Mouse (Mus musculus) midbrain, postnatal 0 days (tissue): Measurements from ENCODE around the gene Cep295. TPM values are rescaled to one million over a fixed set of nuclear protein-coding genes. Genes with fewer than 3 reads are reported as not detected.
"Not testable (repeated sequence)": the region's sequence is repeated elsewhere in the genome, so short reads cannot be mapped to it uniquely, and the experiment has no call there.

Experiments
- ATAC-seq: fragments of 200-750 bp; cut with Nextera tagmentation; 2 replicates; pipeline ENCODE4 v1.8.0; 2017; ENCODE audit warnings: moderate number of reproducible peaks, mild to moderate bottlenecking, moderate TSS enrichment, moderate library complexity; ENCODE audit not compliant: low FRiP score
- DNase-seq: peaks from one replicate; pipeline ENCODE4 v3.0.0-alpha.2; 2015; ENCODE audit warnings: low spot score
- H3K27ac ChIP-seq: fragments of 300-500 bp; sonication (generic); 2 replicates; pipeline ENCODE4 v1.5.1; 2014; ENCODE audit warnings: low read depth, mild to moderate bottlenecking, low read length, mixed read lengths
- H3K27me3 ChIP-seq: fragments of 300-500 bp; sonication (generic); 2 replicates; pipeline ENCODE4 v1.6.1; 2014; ENCODE audit warnings: low read length, control low read depth, mixed read lengths; ENCODE audit not compliant: insufficient read depth
- H3K36me3 ChIP-seq: fragments of 300-500 bp; sonication (generic); 2 replicates; pipeline ENCODE4 v1.6.1; 2014; ENCODE audit warnings: low read length, control low read depth, mixed read lengths; ENCODE audit not compliant: insufficient read depth
- H3K4me1 ChIP-seq: fragments of 300-500 bp; sonication (generic); 2 replicates; pipeline ENCODE4 v1.6.1; 2014; ENCODE audit warnings: mild to moderate bottlenecking, control low read depth, antibody characterized with exemption, low read length, mixed read lengths; ENCODE audit not compliant: insufficient read depth
- H3K4me2 ChIP-seq: fragments of 300-500 bp; sonication (generic); 2 replicates; pipeline ENCODE4 v1.6.1; 2014; ENCODE audit warnings: low read depth, mild to moderate bottlenecking, low read length, mixed read lengths; ENCODE audit not compliant: poor library complexity, severe bottlenecking
- H3K4me3 ChIP-seq: fragments of 300-500 bp; sonication (generic); 2 replicates; pipeline ENCODE4 v1.5.1; 2014; ENCODE audit warnings: low read depth, mild to moderate bottlenecking, low read length, moderate library complexity
- H3K9ac ChIP-seq: fragments of 300-500 bp; sonication (generic); replicated peaks from 2 replicates; pipeline ENCODE4 v1.6.1; 2014; ENCODE audit warnings: mild to moderate bottlenecking, low read length, moderate library complexity, mixed read lengths; ENCODE audit not compliant: poor library complexity, severe bottlenecking
- H3K9me3 ChIP-seq: fragments of 300-500 bp; sonication (generic); 2 replicates; pipeline ENCODE4 v1.6.1; 2016; ENCODE audit warnings: low read length, control low read depth
- CTCF ChIP-seq: IDR thresholded peaks from 2 replicates; pipeline ENCODE4 v1.5.1; 2016; ENCODE audit warnings: antibody characterized with exemption, mild to moderate bottlenecking
- WGBS: fragments of 180-500 bp; shearing (Covaris S2); extraction: QIAGEN DNeasy Blood & Tissue Kit; methylation state at CpG from one replicate; pipeline ENCODE4 v1.1.7; 2014; 5-methylcytosine and 5-hydroxymethylcytosine counted together
- polyA plus RNA-seq: library from polyadenylated mRNA; unstranded; fragments of >200 nt; fragmentation: Nextera tagmentation; extraction: Ambion mirVana; gene quantifications from 2 replicates; pipeline ENCODE4 v1.2.1, GENCODE M21; 2015
- total RNA-seq: library from RNA; depleted of rRNA; stranded (reverse); fragments of >200 nt; gene quantifications from 2 replicates; pipeline ENCODE4 v1.2.3, GENCODE M21; 2014

Gene Cep295
- total and polyA plus RNA-seq, 2 experiments from 2014 or later = 11.2 to 17.8 TPM

GRCm38 (mm10) chr9:15317223-15318169, 40.1 kb downstream of the Cep295 start:
- TF ChIP-seq CTCF = no peak
- Histone ChIP-seq H3K4me1 (no peaks in the 10 kb centered on the region), H3K4me3 (no peak overlapping the region), H3K36me3 (peaks cover 31% of the 10 kb centered on the region), H3K9me3 (no peaks in the 10 kb centered on the region), H3K9ac (no peak overlapping the region), H3K27ac (no peak overlapping the region), H3K27me3 (no peaks in the 10 kb centered on the region), H3K4me2 (no peak overlapping the region)
- WGBS = 63% methylated on average over 5 of the region's 5 CpGs
- no peak for ATAC-seq
- DNase-seq = no peak

- H3K27me3 ChIP-seq = not testable (repeated sequence)
Observed at GRCm38 (mm10) chr9:15316296-15316695, 41.3 kb downstream of the Cep295 start.

GRCm38 (mm10) chr9:15314619-15315018, 43.0 kb downstream of the Cep295 start:
- no peak overlapping the region for H3K27ac ChIP-seq
- H3K4me1 ChIP-seq = no peaks in the 10 kb centered on the region
- no peak overlapping the region for H3K4me3 ChIP-seq
- no peak overlapping the region for H3K4me2 ChIP-seq
- DNase-seq (no peak), ATAC-seq (no peak)
- no peaks in the 10 kb centered on the region for H3K9me3 ChIP-seq
- H3K27me3 ChIP-seq = no peaks in the 10 kb centered on the region
- H3K9ac ChIP-seq = no peak overlapping the region
- TF ChIP-seq CTCF = no peak
- WGBS = 91% methylated on average over 1 of the region's 1 CpGs
- H3K36me3 ChIP-seq = peaks cover 29% of the 10 kb centered on the region

More at GRCm38 (mm10) chr9:15316296-15316695, 41.3 kb downstream of the Cep295 start:
- H3K9ac ChIP-seq, H3K9me3 ChIP-seq, ATAC-seq, H3K27ac ChIP-seq, H3K4me1 ChIP-seq, DNase-seq, H3K4me3 ChIP-seq, H3K4me2 ChIP-seq: not testable (repeated sequence)
- 88% methylated on average over 1 of the region's 2 CpGs for WGBS
- peaks cover 26% of the 10 kb centered on the region for H3K36me3 ChIP-seq

GRCm38 (mm10) chr9:15313633-15314032, 44.0 kb downstream of the Cep295 start:
- Histone ChIP-seq H3K4me2 (no peak overlapping the region), H3K27me3 (no peaks in the 10 kb centered on the region), H3K9me3 (no peaks in the 10 kb centered on the region), H3K4me1 (no peaks in the 10 kb centered on the region), H3K36me3 (peaks cover 37% of the 10 kb centered on the region), H3K9ac (no peak overlapping the region), H3K27ac (no peak overlapping the region), H3K4me3 (no peak overlapping the region)
- WGBS = 91% methylated on average over 5 of the region's 5 CpGs
- DNase-seq (no peak), ATAC-seq (no peak)
- TF ChIP-seq CTCF = no peak

- 95% methylated on average over 2 of the region's 2 CpGs for WGBS
Observed at GRCm38 (mm10) chr9:15312054-15312735, 45.4 kb downstream of the Cep295 start.

GRCm38 (mm10) chr9:15310179-15310578, 47.4 kb downstream of the Cep295 start:
- no peak overlapping the region for H3K27ac ChIP-seq
- no peak overlapping the region for H3K4me2 ChIP-seq
- H3K9ac ChIP-seq = no peak overlapping the region
- peaks cover 37% of the 10 kb centered on the region for H3K36me3 ChIP-seq
- no peak for ATAC-seq
- no peak overlapping the region for H3K4me3 ChIP-seq
- no peaks in the 10 kb centered on the region for H3K27me3 ChIP-seq
- no peak for DNase-seq
- WGBS = 95% methylated on average over 1 of the region's 1 CpGs
- TF ChIP-seq CTCF = no peak
- H3K9me3 ChIP-seq = no peaks in the 10 kb centered on the region
- H3K4me1 ChIP-seq = 0 out of 2 replicates have a peak, but pooled peaks cover 6% of the 10 kb centered on the region

More at GRCm38 (mm10) chr9:15312054-15312735, 45.4 kb downstream of the Cep295 start:
- Histone ChIP-seq H3K4me3 (no peak overlapping the region), H3K9me3 (no peaks in the 10 kb centered on the region), H3K4me1 (0 out of 2 replicates have a peak, but pooled peaks cover under 1% of the 10 kb centered on the region), H3K9ac (no peak overlapping the region), H3K27me3 (no peaks in the 10 kb centered on the region), H3K36me3 (peaks cover 37% of the 10 kb centered on the region), H3K4me2 (no peak overlapping the region), H3K27ac (no peak overlapping the region)
- no peak for TF ChIP-seq CTCF
- DNase-seq (no peak), ATAC-seq (no peak)
